Mouse (Mus musculus) liver, embryonic 14.5 days (tissue): ENCODE measurements around the gene Por.

ENCODE experiments used
- CTCF ChIP-seq: IDR thresholded peaks from 2 replicates; pipeline ENCODE4 v1.5.1; 2016; ENCODE audit warnings: antibody characterized with exemption, low read depth, control low read depth
- EP300 ChIP-seq: IDR thresholded peaks from 2 replicates; pipeline ENCODE4 v1.6.1; 2016; ENCODE audit warnings: antibody characterized with exemption, low read depth

GRCm38 (mm10) chr5:135735741-135736140 is 65.9 kb downstream of the Por start:
- no peak for TF ChIP-seq EP300
- TF ChIP-seq CTCF = no peak
